Mouse (Mus musculus) intestine, embryonic 14.5 days (tissue): ENCODE data around the gene Dhps. TPM values are rescaled to one million over a fixed set of nuclear protein-coding genes. Genes with fewer than 3 reads are reported as not detected.
A peak's percentile ranks its signal among the peaks of the same experiment; 100 is the strongest.
"Not testable (repeated sequence)": the region's sequence is repeated elsewhere in the genome, so short reads cannot be mapped to it uniquely, and the experiment has no call there.

Experiments
- ATAC-seq: fragments of 200-750 bp; cut with Nextera tagmentation; replicated peaks from 2 replicates; pipeline ENCODE4 v1.8.0; 2017; ENCODE audit warnings: low read depth, moderate number of reproducible peaks, moderate TSS enrichment, moderate library complexity; ENCODE audit not compliant: low FRiP score, low TSS enrichment
- DNase-seq: peaks from one replicate; pipeline ENCODE4 v3.0.0-alpha.2; 2018; ENCODE audit warnings: low spot score
- H3K27ac ChIP-seq: fragments of 300-500 bp; sonication (generic); 2 replicates; pipeline ENCODE4 v1.5.1; 2014; ENCODE audit warnings: low read depth, mild to moderate bottlenecking, control low read depth
- H3K27me3 ChIP-seq: fragments of 300-500 bp; sonication (generic); replicated peaks from 2 replicates; pipeline ENCODE4 v1.6.1; 2014; ENCODE audit warnings: low read length, control low read depth; ENCODE audit not compliant: control insufficient read depth, insufficient read depth
- H3K36me3 ChIP-seq: fragments of 300-500 bp; sonication (generic); 2 replicates; pipeline ENCODE4 v1.6.1; 2014; ENCODE audit warnings: low read length, control low read depth; ENCODE audit not compliant: control insufficient read depth, insufficient read depth
- H3K4me1 ChIP-seq: fragments of 300-500 bp; sonication (generic); replicated peaks from 2 replicates; pipeline ENCODE4 v1.6.1; 2014; ENCODE audit warnings: low read length, control low read depth, mixed read lengths; ENCODE audit not compliant: control insufficient read depth, insufficient read depth
- H3K4me2 ChIP-seq: fragments of 300-500 bp; sonication (generic); 2 replicates; pipeline ENCODE4 v1.6.1; 2014; ENCODE audit warnings: low read length
- H3K4me3 ChIP-seq: fragments of 300-500 bp; sonication (generic); 2 replicates; pipeline ENCODE4 v1.5.1; 2014; ENCODE audit warnings: low read depth, low read length, control low read depth, mixed read lengths
- H3K9ac ChIP-seq: fragments of 300-500 bp; sonication (generic); 2 replicates; pipeline ENCODE4 v1.6.1; 2014; ENCODE audit warnings: mild to moderate bottlenecking, low read length
- H3K9me3 ChIP-seq: fragments of 300-500 bp; sonication (generic); 2 replicates; pipeline ENCODE4 v1.6.1; 2016; ENCODE audit warnings: low read length, control low read depth; ENCODE audit not compliant: control insufficient read depth
- WGBS: fragments of 180-500 bp; shearing (Covaris S2); extraction: QIAGEN DNeasy Blood & Tissue Kit; methylation state at CpG from one replicate; pipeline ENCODE4 v1.1.7; 2014; 5-methylcytosine and 5-hydroxymethylcytosine counted together
- microRNA-seq: library from miRNA; unstranded; fragments of <30 nt; microRNA quantifications from one replicate; pipeline ENCODE4, GENCODE M21; 2016
- polyA plus RNA-seq: library from polyadenylated mRNA; unstranded; fragments of >200 nt; fragmentation: Nextera tagmentation; extraction: Ambion mirVana; gene quantifications from 2 replicates; pipeline ENCODE4 v1.2.1, GENCODE M21; 2014

The Dhps gene
- polyA plus RNA-seq, 1 experiment from 2014 or later: 63.8 TPM

DNA sequence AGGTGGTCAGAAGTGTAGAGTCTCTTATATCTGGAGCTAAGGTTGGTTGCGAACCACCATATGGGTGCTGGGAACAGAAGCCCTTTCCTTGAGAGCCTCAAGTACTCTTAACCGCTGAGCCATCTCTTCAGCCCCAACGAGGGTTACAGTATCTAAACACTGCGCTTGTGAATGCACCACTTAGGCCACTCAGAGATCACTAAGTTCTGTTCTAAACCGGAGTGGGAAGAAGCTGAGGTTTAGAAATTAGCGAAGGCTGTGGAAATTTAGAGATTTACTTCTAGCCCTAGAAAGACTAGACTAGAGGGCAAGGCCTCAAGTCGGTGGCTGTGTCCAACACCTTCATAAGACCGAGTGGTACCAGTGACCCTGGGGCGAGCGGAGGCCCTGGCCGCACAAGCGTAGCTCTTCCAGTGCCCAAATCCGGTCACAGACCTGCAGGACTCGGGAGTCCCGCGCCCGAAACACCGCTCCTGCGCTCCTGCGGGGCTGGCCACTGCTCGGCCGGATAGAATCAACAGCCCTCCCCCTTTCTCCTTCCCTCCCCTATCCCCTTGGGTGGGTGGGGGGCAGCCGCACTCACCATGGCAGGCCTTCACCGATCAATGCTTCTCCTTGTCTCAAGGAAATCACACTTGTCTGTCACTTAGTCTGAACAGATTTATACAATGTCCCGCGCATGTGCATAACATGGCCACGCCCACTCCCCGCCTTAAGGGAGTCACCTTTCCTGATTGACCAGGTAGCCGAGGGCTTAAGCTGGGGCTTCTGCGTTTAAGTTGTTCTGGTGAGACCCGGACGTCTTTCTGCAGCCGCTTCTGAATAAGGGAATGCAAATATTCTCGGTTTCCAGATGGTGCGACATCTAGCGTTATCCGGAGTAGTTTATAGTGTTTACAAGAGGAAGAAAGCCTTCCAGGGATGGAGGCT lies 47.8 kb downstream of the Dhps start:
- 7% methylated on average over 37 of the region's 37 CpGs for WGBS
- Histone ChIP-seq H3K4me2 (peak overlapping the region; percentile 62), H3K27me3 (no peaks in the 10 kb centered on the region), H3K27ac (peak overlapping the region; percentile 51; the same call in 1 of the 2 replicates), H3K4me3 (peak overlapping the region; percentile 70), H3K36me3 (no peaks in the 10 kb centered on the region), H3K9ac (peak overlapping the region; percentile 57), H3K9me3 (no peaks in the 10 kb centered on the region), H3K4me1 (no peaks in the 10 kb centered on the region)
- peak; percentile 95 for DNase-seq
- peak; percentile 94 for ATAC-seq

GRCm38 (mm10) chr8:85120251-85120650 lies 48.7 kb downstream of the Dhps start:
- H3K9ac ChIP-seq, H3K27me3 ChIP-seq, DNase-seq, ATAC-seq, H3K9me3 ChIP-seq, H3K27ac ChIP-seq, H3K36me3 ChIP-seq, H3K4me2 ChIP-seq, H3K4me1 ChIP-seq, H3K4me3 ChIP-seq: not testable (repeated sequence)
- 82% methylated on average over 5 of the region's 5 CpGs for WGBS

- no peak within 1 kb of the TSS for H3K4me2 ChIP-seq
- H3K27me3 ChIP-seq: no peaks in the 10 kb centered on the region
- 76% methylated on average over 3 of the region's 3 CpGs for WGBS
- ATAC-seq (no peak), DNase-seq (no peak)
- H3K9me3 ChIP-seq: no peaks in the 10 kb centered on the region
- H3K36me3 ChIP-seq: no peaks in the 10 kb centered on the region
- no peak within 1 kb of the TSS for H3K27ac ChIP-seq
- H3K4me3 ChIP-seq: no peak within 1 kb of the TSS
- no peaks in the 10 kb centered on the region for H3K4me1 ChIP-seq
- H3K9ac ChIP-seq: no peak within 1 kb of the TSS
Observed at GRCm38 (mm10) chr8:85122995-85123394, 51.4 kb downstream of the Dhps start, which contains the start of gene Zfp791. TSS of gene Zfp791 (minus strand) at chr8:85123095.

- no peak overlapping the region for H3K9ac ChIP-seq
- no peaks in the 10 kb centered on the region for H3K9me3 ChIP-seq
- H3K4me1 ChIP-seq: no peaks in the 10 kb centered on the region
- no peak overlapping the region for H3K4me2 ChIP-seq
- H3K36me3 ChIP-seq: no peaks in the 10 kb centered on the region
- no peak for DNase-seq
- WGBS: 93% methylated on average over 8 of the region's 8 CpGs
- H3K27me3 ChIP-seq: no peaks in the 10 kb centered on the region
- H3K27ac ChIP-seq: no peak overlapping the region
- ATAC-seq: no peak
- H3K4me3 ChIP-seq: no peak overlapping the region
Observed at GRCm38 (mm10) chr8:85123691-85124090, 52.1 kb downstream of the Dhps start.

Small RNA genes lying within 50 kb of the gene (microRNA-seq; reads per million reads assigned to microRNA genes)
- gene Gm23388: 0.34 reads per million
- 1.1 reads per million, percentile 9 among the genes with 10 or more reads in this experiment for gene Mir7070

Other genes starting within 250 kb of the Dhps start
- 5.2 and 5.4 TPM in 2 replicates for gene Dand5, start 248.9 kb upstream of the Dhps start, polyA plus RNA-seq
- gene Gadd45gip1, start 240.2 kb upstream of the Dhps start, polyA plus RNA-seq: 57.8 and 60.8 TPM in 2 replicates
- gene Rad23a, start 231.1 kb upstream of the Dhps start, polyA plus RNA-seq: 126 and 129 TPM in 2 replicates
- gene Calr, start 224.8 kb upstream of the Dhps start, polyA plus RNA-seq: 721 and 823 TPM in 2 replicates
- 89.0 TPM in 2 replicates for gene Farsa, start 214.8 kb upstream of the Dhps start, polyA plus RNA-seq
- gene Syce2, start 199.6 kb upstream of the Dhps start, polyA plus RNA-seq: 67.9 and 68.9 TPM in 2 replicates
- gene Gcdh, start 177.8 kb upstream of the Dhps start, polyA plus RNA-seq: 35.7 and 37.8 TPM in 2 replicates
- gene Klf1, start 169.8 kb upstream of the Dhps start, polyA plus RNA-seq: 0.77 and 1.8 TPM in 2 replicates
- 8.3 and 8.6 TPM in 2 replicates for gene Dnase2a, start 163.2 kb upstream of the Dhps start, polyA plus RNA-seq
- 2.3 and 2.6 TPM in 2 replicates for gene Mast1, start 134.4 kb upstream of the Dhps start, polyA plus RNA-seq
- 0.09 TPM in 1 of 2 replicates, not detected in the other for gene Rtbdn, start 124.8 kb upstream of the Dhps start, polyA plus RNA-seq
- gene Gm49661, start 102.3 kb upstream of the Dhps start, polyA plus RNA-seq: not detected in 2 replicates
- gene Prdx2, start 102.2 kb upstream of the Dhps start, polyA plus RNA-seq: 771 and 821 TPM in 2 replicates
- 132 and 141 TPM in 2 replicates for gene Rnaseh2a, start 102.0 kb upstream of the Dhps start, polyA plus RNA-seq
- gene Junb, start 93.0 kb upstream of the Dhps start, polyA plus RNA-seq: 14.4 and 17.2 TPM in 2 replicates
- gene Hook2, start 81.2 kb upstream of the Dhps start, polyA plus RNA-seq: 36.0 and 40.7 TPM in 2 replicates
- gene Best2, start 57.2 kb upstream of the Dhps start, polyA plus RNA-seq: not detected in 2 replicates
- gene Asna1, start 46.5 kb upstream of the Dhps start, polyA plus RNA-seq: 95.9 and 105 TPM in 2 replicates
- gene Trir, start 44.9 kb upstream of the Dhps start, polyA plus RNA-seq: 115 and 143 TPM in 2 replicates
- gene Tnpo2, start 34.8 kb upstream of the Dhps start, polyA plus RNA-seq: 15.5 and 15.7 TPM in 2 replicates
- 26.2 and 26.9 TPM in 2 replicates for gene Fbxw9, start 11.7 kb upstream of the Dhps start, polyA plus RNA-seq
- 0.71 TPM in 1 of 2 replicates, not detected in the other for gene Gm5741, start 3.8 kb upstream of the Dhps start, polyA plus RNA-seq
- gene Wdr83os, start 9.0 kb downstream of the Dhps start, polyA plus RNA-seq: 142 and 156 TPM in 2 replicates
- gene Wdr83, start 9.5 kb downstream of the Dhps start, polyA plus RNA-seq: 43.2 and 44.2 TPM in 2 replicates
- gene Man2b1, start 11.5 kb downstream of the Dhps start, polyA plus RNA-seq: 41.7 and 46.7 TPM in 2 replicates
- 2.2 and 2.3 TPM in 2 replicates for gene Zfp791, start 51.3 kb downstream of the Dhps start, polyA plus RNA-seq
- not detected in 2 replicates for gene Cks1brt, start 80.2 kb downstream of the Dhps start, polyA plus RNA-seq
- not detected in 2 replicates for gene Olfr371, start 154.2 kb downstream of the Dhps start, polyA plus RNA-seq
- 124 and 126 TPM in 2 replicates for gene Orc6, start 227.9 kb downstream of the Dhps start, polyA plus RNA-seq
- 138 and 147 TPM in 2 replicates for gene Vps35, start 228.0 kb downstream of the Dhps start, polyA plus RNA-seq